Mouse (Mus musculus) left cerebral cortex, adult 6 months (tissue): ENCODE measurements around the gene Nagk. TPM values are rescaled to one million over a fixed set of nuclear protein-coding genes. Genes with fewer than 3 reads are reported as not detected.

Experiments
- long read RNA-seq, 2 experiments: library from polyadenylated mRNA; unstranded; transcript quantifications; one replicate each; pipeline ENCODE4 v2.0.0; 2019 to 2020
- polyA plus RNA-seq: library from polyadenylated mRNA; unstranded; fragments of <200 nt; fragmentation: Nextera tagmentation; gene quantifications from 2 replicates; pipeline ENCODE4 v1.2.3, GENCODE M21; 2021

The Nagk gene
- 81.0 and 103 TPM in 2 replicates for polyA plus RNA-seq
- long read RNA-seq, experiment 1, transcript Nagk-201 (10 exons, 1,405 nt): major isoform, 46 of 156 reads
- long read RNA-seq, experiment 1, transcript Nagk-206 (10 exons, 1,049 nt): minor isoform, 35 of 156 reads
- long read RNA-seq, experiment 1, transcript Nagk-210 (1 exons, 752 nt): minor isoform, 5 of 156 reads
- long read RNA-seq, experiment 1, partial matches to known transcripts: 3 of 156 reads
- long read RNA-seq, experiment 1, other reads (novel, unspliced or antisense): 63 of 156 reads
- long read RNA-seq, experiment 2, transcript Nagk-201 (10 exons, 1,405 nt): major isoform, 34 of 89 reads
- long read RNA-seq, experiment 2, transcript Nagk-206 (10 exons, 1,049 nt): minor isoform, 23 of 89 reads
- long read RNA-seq, experiment 2, partial matches to known transcripts: 9 of 89 reads
- long read RNA-seq, experiment 2, other reads (novel, unspliced or antisense): 22 of 89 reads

GRCm38 (mm10) chr6:83794760-83795296 is at the start of gene Nagk:
TSS of gene Nagk (plus strand) at chr6:83794982.

GRCm38 (mm10) chr6:83762344-83762743 is 32.4 kb upstream of the Nagk start, which contains the start of gene Ankrd53:
TSS of gene Ankrd53 (plus strand) at chr6:83762644.

GRCm38 (mm10) chr6:83775638-83776293 is 19.0 kb upstream of the Nagk start, which contains the start of gene Tex261:
TSS of gene Tex261 (minus strand) at chr6:83775813.

GRCm38 (mm10) chr6:83831606-83832123 is 36.9 kb downstream of the Nagk start, which contains the start of gene Paip2b:
TSS of gene Paip2b (minus strand) at chr6:83831741.

Other genes starting within 250 kb of the Nagk start
- gene Stambp, start 222.3 kb upstream of the Nagk start, polyA plus RNA-seq: 33.7 and 35.5 TPM in 2 replicates
- not detected in 2 replicates for gene Clec4f, start 138.8 kb upstream of the Nagk start, polyA plus RNA-seq
- gene Cd207, start 117.1 kb upstream of the Nagk start, polyA plus RNA-seq: not detected in 2 replicates
- gene Vax2, start 83.7 kb upstream of the Nagk start, polyA plus RNA-seq: not detected in 2 replicates
- not detected in 2 replicates for gene Atp6v1b1, start 52.0 kb upstream of the Nagk start, polyA plus RNA-seq
- not detected in 2 replicates for gene Ankrd53, start 32.3 kb upstream of the Nagk start, polyA plus RNA-seq
- 54.2 and 59.3 TPM in 2 replicates for gene Tex261, start 19.2 kb upstream of the Nagk start, polyA plus RNA-seq
- gene Paip2b, start 36.8 kb downstream of the Nagk start, polyA plus RNA-seq: 14.1 and 15.3 TPM in 2 replicates
- 25.1 and 30.1 TPM in 2 replicates for gene Zfp638, start 72.1 kb downstream of the Nagk start, polyA plus RNA-seq
- gene Dysf, start 213.6 kb downstream of the Nagk start, polyA plus RNA-seq: 1.4 and 1.5 TPM in 2 replicates